Mouse (Mus musculus) midbrain, embryonic 12.5 days (tissue): ENCODE results near the gene Gdf9. TPM values are rescaled to one million over a fixed set of nuclear protein-coding genes. Genes with fewer than 3 reads are reported as not detected.
A peak's percentile ranks its signal among the peaks of the same experiment; 100 is the strongest.
"Not testable (repeated sequence)": the region's sequence is repeated elsewhere in the genome, so short reads cannot be mapped to it uniquely, and the experiment has no call there.

ENCODE experiments used
- ATAC-seq: fragments of 200-750 bp; cut with Nextera tagmentation; 2 replicates; pipeline ENCODE4 v1.8.0; 2017; ENCODE audit warnings: low read depth, moderate TSS enrichment, moderate library complexity; ENCODE audit not compliant: low FRiP score
- H3K27ac ChIP-seq: fragments of 300-500 bp; sonication (generic); replicated peaks from 2 replicates; pipeline ENCODE4 v1.5.1; 2016; ENCODE audit warnings: mild to moderate bottlenecking
- H3K27me3 ChIP-seq: fragments of 300-500 bp; sonication (generic); 2 replicates; pipeline ENCODE4 v1.6.1; 2016; ENCODE audit warnings: mild to moderate bottlenecking
- H3K36me3 ChIP-seq: fragments of 300-500 bp; sonication (generic); 2 replicates; pipeline ENCODE4 v1.6.1; 2016
- H3K4me1 ChIP-seq: fragments of 300-500 bp; sonication (generic); 2 replicates; pipeline ENCODE4 v1.6.1; 2016
- H3K4me2 ChIP-seq: fragments of 300-500 bp; sonication (generic); replicated peaks from 2 replicates; pipeline ENCODE4 v1.6.1; 2016; ENCODE audit warnings: mild to moderate bottlenecking, moderate library complexity
- H3K4me3 ChIP-seq: fragments of 300-500 bp; sonication (generic); 2 replicates; pipeline ENCODE4 v1.5.1; 2016; ENCODE audit warnings: mild to moderate bottlenecking
- H3K9ac ChIP-seq: fragments of 300-500 bp; sonication (generic); replicated peaks from 2 replicates; pipeline ENCODE4 v1.6.1; 2016; ENCODE audit warnings: mild to moderate bottlenecking, moderate library complexity
- H3K9me3 ChIP-seq: fragments of 300-500 bp; sonication (generic); 2 replicates; pipeline ENCODE4 v1.6.1; 2016; ENCODE audit warnings: mild to moderate bottlenecking
- WGBS: fragments of 180-500 bp; shearing (Covaris S2); methylation state at CpG from one replicate; pipeline ENCODE4 v1.1.7; 2016; 5-methylcytosine and 5-hydroxymethylcytosine counted together
- polyA plus RNA-seq: library from polyadenylated mRNA; unstranded; fragments of >200 nt; fragmentation: Nextera tagmentation; extraction: Ambion mirVana; gene quantifications from 2 replicates; pipeline ENCODE4 v1.2.1, GENCODE M21; 2016

Gene Gdf9
- polyA plus RNA-seq, result 3.0 and 3.3 TPM in 2 replicates

DNA sequence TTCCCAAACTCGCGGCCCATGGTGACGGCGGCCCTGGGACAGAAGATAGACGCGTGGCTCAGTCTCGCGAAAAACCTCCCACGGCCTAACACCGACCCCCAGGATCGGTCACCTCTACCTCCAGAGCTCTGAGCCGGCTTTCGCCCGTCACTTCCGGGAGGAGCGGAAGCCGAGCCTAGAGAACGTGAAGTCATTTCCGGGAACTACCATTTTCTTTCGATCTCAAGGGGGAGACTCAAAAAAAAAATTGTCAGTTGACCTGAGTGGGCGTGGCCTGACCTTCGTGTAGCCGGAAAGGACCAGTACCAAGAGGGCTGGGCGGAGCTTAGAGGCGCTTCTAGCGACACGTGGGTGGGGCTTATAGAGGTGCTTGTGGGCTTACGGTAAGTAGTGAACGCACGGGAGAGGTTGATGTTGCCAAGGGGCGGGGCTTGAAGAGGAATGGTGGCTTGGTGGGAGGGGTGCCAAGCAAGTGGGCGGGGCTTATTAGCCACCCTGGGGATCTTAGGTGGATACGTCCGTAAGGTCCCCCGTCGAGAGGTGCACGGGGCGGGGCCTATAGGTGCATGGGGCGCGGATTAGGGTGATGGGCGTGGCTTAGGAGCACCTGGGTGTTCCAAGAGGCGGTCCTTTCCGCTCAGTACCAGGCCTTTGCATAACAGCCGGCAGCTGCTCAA lies at the start of gene Gdf9, which contains the start of gene Uqcrq:
Gene Gdf9 (plus strand): TSS at position 354 of the 677 bp plus-strand sequence.
Gene Uqcrq (minus strand): TSS at position 162 of the 677 bp plus-strand sequence.
- H3K27ac ChIP-seq, result peak within 1 kb of the TSS; percentile 67

DNA sequence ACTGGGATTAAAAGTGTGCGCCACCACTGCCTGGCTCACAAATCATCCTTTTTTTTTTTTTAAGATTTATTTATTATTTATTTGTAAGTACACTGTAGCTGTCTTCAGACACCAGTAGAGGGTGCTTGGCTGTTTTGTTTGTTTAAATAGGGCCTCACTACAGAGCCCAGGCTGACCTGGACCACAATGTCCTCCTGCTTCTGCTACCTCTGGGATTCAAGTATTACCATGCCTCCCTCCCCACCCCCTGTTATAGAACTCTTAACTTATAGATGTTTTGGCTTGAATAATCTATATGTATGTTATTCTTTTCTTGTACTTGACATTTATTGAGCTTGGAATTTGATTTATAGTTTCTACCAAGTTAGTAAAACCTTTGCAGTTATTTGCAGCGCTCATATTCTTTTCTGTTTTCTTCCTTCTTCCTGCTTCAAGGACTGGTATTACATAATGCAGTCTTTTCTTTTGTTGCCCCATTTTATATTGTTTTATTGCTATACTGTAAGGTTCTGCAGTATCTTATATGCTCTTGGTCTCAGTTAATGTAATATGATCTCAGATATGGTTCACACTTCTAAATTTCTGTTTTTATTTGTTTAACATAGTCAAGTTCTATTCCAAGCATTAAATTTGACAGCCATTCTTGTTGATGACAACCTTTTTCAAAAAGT lies 46.9 kb upstream of the Gdf9 start:
- Histone ChIP-seq H3K4me2 (no peak overlapping the region), H3K36me3 (peaks cover 36% of the 10 kb centered on the region), H3K4me1 (no peaks in the 10 kb centered on the region), H3K9me3 (no peaks in the 10 kb centered on the region), H3K9ac (no peak overlapping the region), H3K27ac (no peak overlapping the region), H3K4me3 (no peak overlapping the region), H3K27me3 (no peaks in the 10 kb centered on the region)
- 97% methylated on average over 2 of the region's 2 CpGs for WGBS
- no peak for ATAC-seq

More for the DNA sequence above, at the start of gene Gdf9, which contains the start of gene Uqcrq:
- Histone ChIP-seq H3K27me3 (no peaks in the 10 kb centered on the region), H3K9ac (peak within 1 kb of the TSS; percentile 85), H3K4me1 (peaks cover 15% of the 10 kb centered on the region), H3K36me3 (peaks cover 10% of the 10 kb centered on the region), H3K9me3 (no peaks in the 10 kb centered on the region), H3K4me2 (peak within 1 kb of the TSS; percentile 91), H3K4me3 (peak within 1 kb of the TSS; percentile 82)
- under 1% methylated on average over 44 of the region's 44 CpGs for WGBS
- ATAC-seq, result peak; percentile 95

- H3K27ac ChIP-seq, result no peak overlapping the region
- no peak overlapping the region for H3K4me3 ChIP-seq
- H3K9ac ChIP-seq, result no peak overlapping the region
- no peak overlapping the region for H3K4me2 ChIP-seq
- H3K9me3 ChIP-seq, result no peaks in the 10 kb centered on the region
- peaks cover 65% of the 10 kb centered on the region for H3K36me3 ChIP-seq
- no peaks in the 10 kb centered on the region for H3K27me3 ChIP-seq
- no peaks in the 10 kb centered on the region for H3K4me1 ChIP-seq
- no peak for ATAC-seq
- WGBS, result 90% methylated on average over 1 of the region's 1 CpGs
These were observed 37.0 kb upstream of the Gdf9 start for GRCm38 (mm10) chr11:53393856-53394255.

DNA sequence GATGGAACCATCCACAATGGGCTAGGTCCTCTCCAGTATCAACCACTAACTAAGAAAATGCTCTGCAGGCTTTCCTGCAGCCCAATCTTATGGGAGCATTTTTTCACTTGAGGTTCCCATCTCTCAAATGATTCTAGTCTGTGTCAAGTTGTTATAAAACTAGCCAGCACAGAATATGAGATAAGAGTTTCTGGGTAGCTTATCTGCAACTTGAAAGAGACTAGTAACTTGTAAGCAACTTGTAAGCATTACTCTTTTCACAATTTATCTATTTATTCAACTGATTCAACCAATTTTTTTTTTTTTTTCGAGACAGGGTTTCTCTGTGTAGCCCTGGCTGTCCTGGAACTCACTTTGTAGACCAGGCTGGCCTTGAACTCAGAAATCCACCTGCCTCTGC lies 27.2 kb upstream of the Gdf9 start:
- Histone ChIP-seq H3K27me3 (no peaks in the 10 kb centered on the region), H3K4me2 (no peak overlapping the region), H3K9ac (no peak overlapping the region), H3K9me3 (no peaks in the 10 kb centered on the region), H3K4me1 (no peaks in the 10 kb centered on the region), H3K27ac (no peak overlapping the region), H3K4me3 (no peak overlapping the region), H3K36me3 (peaks cover 86% of the 10 kb centered on the region)
- ATAC-seq, result no peak
- 89% methylated on average over 1 of the region's 1 CpGs for WGBS

- no peak for ATAC-seq
- no peaks in the 10 kb centered on the region for H3K9me3 ChIP-seq
- no peak overlapping the region for H3K9ac ChIP-seq
- peaks cover 90% of the 10 kb centered on the region for H3K36me3 ChIP-seq
- no peak overlapping the region for H3K4me3 ChIP-seq
- H3K4me2 ChIP-seq, result no peak overlapping the region
- no peaks in the 10 kb centered on the region for H3K27me3 ChIP-seq
- H3K4me1 ChIP-seq, result no peaks in the 10 kb centered on the region
- no peak overlapping the region for H3K27ac ChIP-seq
These were observed 19.1 kb upstream of the Gdf9 start for GRCm38 (mm10) chr11:53411738-53412137.

GRCm38 (mm10) chr11:53413871-53414270 lies 17.0 kb upstream of the Gdf9 start:
- no peak for ATAC-seq
- no peaks in the 10 kb centered on the region for H3K4me1 ChIP-seq
- no peak overlapping the region for H3K9ac ChIP-seq

GRCm38 (mm10) chr11:53418048-53418447 lies 12.8 kb upstream of the Gdf9 start:
- peaks cover 73% of the 10 kb centered on the region for H3K36me3 ChIP-seq
- no peak for ATAC-seq
- H3K4me1 ChIP-seq, result no peaks in the 10 kb centered on the region
- H3K9ac ChIP-seq, result no peak overlapping the region
- no peak overlapping the region for H3K4me2 ChIP-seq
- no peaks in the 10 kb centered on the region for H3K27me3 ChIP-seq
- no peak overlapping the region for H3K27ac ChIP-seq
- no peaks in the 10 kb centered on the region for H3K9me3 ChIP-seq
- no peak overlapping the region for H3K4me3 ChIP-seq

More at GRCm38 (mm10) chr11:53413871-53414270, 17.0 kb upstream of the Gdf9 start:
- Histone ChIP-seq H3K9me3 (no peaks in the 10 kb centered on the region), H3K4me3 (no peak overlapping the region), H3K36me3 (peaks cover 94% of the 10 kb centered on the region), H3K27ac (no peak overlapping the region), H3K4me2 (no peak overlapping the region), H3K27me3 (no peaks in the 10 kb centered on the region)
- WGBS, result 98% methylated on average over 4 of the region's 4 CpGs

GRCm38 (mm10) chr11:53423036-53423435 lies 7.8 kb upstream of the Gdf9 start, which contains the start of gene Leap2:
Gene Leap2, minus strand, starts transcription at chr11:53423170.
- 91% methylated on average over 4 of the region's 4 CpGs for WGBS
- Histone ChIP-seq H3K9me3 (no peaks in the 10 kb centered on the region), H3K4me3 (no peak within 1 kb of the TSS), H3K36me3 (peaks cover 28% of the 10 kb centered on the region), H3K4me1 (no peaks in the 10 kb centered on the region), H3K27me3 (no peaks in the 10 kb centered on the region), H3K9ac (no peak within 1 kb of the TSS), H3K4me2 (no peak within 1 kb of the TSS), H3K27ac (no peak within 1 kb of the TSS)
- no peak for ATAC-seq

DNA sequence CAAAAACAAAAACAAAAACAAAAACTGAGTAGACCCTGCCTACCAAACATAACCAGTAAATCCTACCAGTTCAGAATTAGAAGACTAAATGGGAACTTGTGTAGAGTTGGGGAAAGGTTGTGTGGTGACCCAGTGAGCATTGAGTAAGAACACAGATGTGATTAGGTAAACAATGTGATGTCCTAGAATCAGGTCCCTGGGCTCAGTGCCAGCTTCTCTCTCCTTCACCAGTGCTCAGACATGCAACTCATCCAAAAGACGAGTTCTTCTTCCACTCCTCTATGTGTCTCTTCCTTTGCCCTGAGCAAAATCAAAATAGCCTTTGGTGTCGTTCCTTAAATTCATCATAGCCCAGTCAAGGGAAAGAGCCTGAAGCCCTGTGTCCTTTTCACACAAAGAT lies 6.0 kb upstream of the Gdf9 start:
- Histone ChIP-seq H3K27me3 (no peaks in the 10 kb centered on the region), H3K9me3 (no peaks in the 10 kb centered on the region), H3K4me1 (peaks cover 5% of the 10 kb centered on the region), H3K4me2 (no peak overlapping the region), H3K4me3 (no peak overlapping the region), H3K9ac (no peak overlapping the region), H3K27ac (no peak overlapping the region; the same call in 1 of the 2 replicates), H3K36me3 (peaks cover 22% of the 10 kb centered on the region)
- ATAC-seq, result no peak
- WGBS, result 77% methylated on average over 2 of the region's 2 CpGs

DNA sequence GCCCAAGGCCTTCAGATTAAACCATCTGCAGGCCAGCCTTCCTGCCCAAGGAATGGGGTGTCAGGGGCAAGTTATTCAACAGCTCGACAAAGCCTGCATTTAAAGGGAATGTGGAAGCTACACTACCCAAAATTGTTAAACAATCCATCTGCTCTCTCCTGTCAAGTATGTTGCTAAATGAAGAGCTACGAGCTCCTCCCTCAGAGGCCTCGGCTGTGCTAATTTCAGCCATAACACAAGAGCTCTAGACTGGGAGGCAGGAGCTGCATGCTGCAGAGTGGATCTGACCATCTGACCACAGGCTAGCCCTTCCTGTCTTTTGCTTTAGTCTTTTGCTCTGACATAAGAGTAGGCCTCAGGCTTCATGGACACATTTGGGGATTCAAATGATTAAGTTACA lies 5.6 kb upstream of the Gdf9 start:
- whole genome bisulfite sequencing, result 79% methylated on average over 3 of the region's 3 CpGs
- peaks cover 9% of the 10 kb centered on the region for H3K4me1 ChIP-seq
- no peak overlapping the region for H3K4me3 ChIP-seq
- H3K36me3 ChIP-seq, result peaks cover 17% of the 10 kb centered on the region
- H3K9ac ChIP-seq, result no peak overlapping the region
- H3K4me2 ChIP-seq, result no peak overlapping the region
- ATAC-seq, result no peak
- no peaks in the 10 kb centered on the region for H3K9me3 ChIP-seq
- H3K27me3 ChIP-seq, result no peaks in the 10 kb centered on the region
- no peak overlapping the region for H3K27ac ChIP-seq

GRCm38 (mm10) chr11:53425711-53426255 lies 5.0 kb upstream of the Gdf9 start:
- Histone ChIP-seq H3K9me3 (no peaks in the 10 kb centered on the region), H3K4me1 (peaks cover 10% of the 10 kb centered on the region), H3K27ac (no peak overlapping the region), H3K27me3 (no peaks in the 10 kb centered on the region), H3K4me3 (no peak overlapping the region), H3K4me2 (no peak overlapping the region), H3K36me3 (peaks cover 14% of the 10 kb centered on the region), H3K9ac (no peak overlapping the region)
- 87% methylated on average over 6 of the region's 6 CpGs for WGBS
- no peak for ATAC-seq

GRCm38 (mm10) chr11:53426914-53427313 lies 3.9 kb upstream of the Gdf9 start:
- H3K36me3 ChIP-seq, result peaks cover 10% of the 10 kb centered on the region
- H3K4me3 ChIP-seq, H3K9ac ChIP-seq, H3K27me3 ChIP-seq, H3K4me2 ChIP-seq, H3K27ac ChIP-seq, ATAC-seq, H3K9me3 ChIP-seq: not testable (repeated sequence)
- peaks cover 15% of the 10 kb centered on the region for H3K4me1 ChIP-seq
- 87% methylated on average over 3 of the region's 3 CpGs for WGBS
